Mouse (Mus musculus): ENCODE data around the gene Adamtsl4. TPM values are rescaled to one million over a fixed set of nuclear protein-coding genes. Genes with fewer than 3 reads are reported as not detected.
A peak's percentile ranks its signal among the peaks of the same experiment; 100 is the strongest.
"Not testable (repeated sequence)": the region's sequence is repeated elsewhere in the genome, so short reads cannot be mapped to it uniquely, and the experiment has no call there.

Gene Adamtsl4
- polyA plus RNA-seq, 1 experiment from 2014 or later, result 1.5 TPM

DNA sequence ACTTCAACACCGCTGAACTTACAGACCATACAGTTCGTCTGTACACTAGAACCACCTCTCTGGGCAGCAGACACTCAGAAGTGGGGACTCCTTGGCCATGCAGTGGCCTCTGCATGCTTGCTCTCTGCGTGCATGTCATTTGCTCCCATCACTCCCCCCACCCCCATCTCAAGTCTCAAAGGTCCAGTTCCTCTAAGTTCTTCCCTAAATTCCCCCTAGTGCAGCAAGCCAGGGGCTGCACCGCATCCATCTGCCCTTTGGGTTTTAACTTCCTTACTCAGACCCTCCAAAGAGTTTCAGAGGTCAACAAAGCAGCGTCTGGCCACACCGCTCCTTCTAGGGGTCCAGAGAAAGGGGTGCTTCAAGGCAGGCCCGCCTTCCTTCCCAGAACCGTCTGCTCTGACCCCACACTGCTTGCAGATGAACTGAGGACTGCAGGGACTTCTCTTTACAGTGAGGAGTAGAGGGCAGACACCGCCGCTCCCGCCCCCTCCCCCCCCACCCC, 14.0 kb downstream of the Adamtsl4 start:
- peak overlapping the region; percentile 93 for H3K27ac ChIP-seq
- WGBS, result 12% methylated on average over 11 of the region's 11 CpGs
- peak overlapping the region; percentile 38 for H3K9ac ChIP-seq
- H3K9me3 ChIP-seq, result no peaks in the 10 kb centered on the region
- H3K4me2 ChIP-seq (replicated peaks), result peak overlapping the region; percentile 36
- H3K36me3 ChIP-seq, result peaks cover 18% of the 10 kb centered on the region
- ATAC-seq (ENCODE audit: insufficient number of reproducible peaks, insufficient read depth, low FRiP score, low TSS enrichment), result peak; percentile 23; the same call in 1 of the 2 replicates
- H3K4me3 ChIP-seq, result peak overlapping the region; percentile 5; the same call in 1 of the 2 replicates
- peaks cover 52% of the 10 kb centered on the region for H3K4me1 ChIP-seq
- no peaks in the 10 kb centered on the region for H3K27me3 ChIP-seq

DNA sequence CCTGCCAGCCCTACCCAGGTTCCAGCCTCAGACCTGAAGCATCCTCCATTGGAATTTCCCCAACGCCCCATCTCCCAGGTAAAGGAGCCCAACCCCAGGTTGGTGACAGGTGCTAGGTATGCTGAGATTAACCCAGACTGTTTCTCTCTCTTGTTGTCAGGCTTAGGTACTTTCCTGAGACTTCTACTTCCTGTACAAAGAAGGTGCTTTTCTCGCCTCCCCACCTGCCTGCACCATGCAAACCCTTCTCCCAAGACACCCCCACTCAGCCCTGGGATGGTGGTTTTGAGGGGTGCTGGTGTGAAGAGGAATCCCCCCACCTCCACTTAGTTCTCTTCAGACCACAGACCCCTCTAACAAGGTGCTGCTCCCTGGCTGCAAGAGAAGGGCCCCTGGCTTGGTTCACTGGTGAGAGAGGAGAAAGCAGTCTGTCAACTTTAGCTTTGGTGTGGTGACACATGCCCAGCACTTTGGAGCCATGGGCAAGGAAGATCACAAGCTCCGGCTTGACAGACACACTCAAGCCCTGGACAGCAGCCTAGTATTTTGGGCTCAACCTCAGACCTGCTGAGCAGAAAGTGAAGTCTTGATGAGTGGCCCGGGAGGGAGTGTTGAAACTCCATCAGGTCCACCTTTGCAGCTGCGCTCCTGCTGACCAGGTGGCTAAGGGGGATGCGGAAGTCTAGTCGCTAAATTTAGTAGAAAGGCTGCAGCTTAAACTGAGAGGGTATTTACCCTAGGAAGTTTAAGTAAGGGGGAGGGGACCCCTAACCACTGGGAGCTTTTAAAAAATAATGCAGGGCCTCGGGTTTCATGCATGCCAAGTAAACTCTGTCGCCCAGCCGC, 14.6 kb downstream of the Adamtsl4 start:
- Histone ChIP-seq H3K36me3 (peaks cover 18% of the 10 kb centered on the region), H3K4me2 (replicated peaks) (peak overlapping the region; percentile 36), H3K9me3 (no peaks in the 10 kb centered on the region), H3K27me3 (no peaks in the 10 kb centered on the region), H3K4me3 (no peak overlapping the region), H3K4me1 (peaks cover 58% of the 10 kb centered on the region), H3K9ac (peak overlapping the region; percentile 38; the same call in 1 of the 2 replicates), H3K27ac (peak overlapping the region; percentile 93)
- 39% methylated on average over 10 of the region's 10 CpGs for WGBS
- no peak for ATAC-seq (ENCODE audit: insufficient number of reproducible peaks, insufficient read depth, low FRiP score, low TSS enrichment)

DNA sequence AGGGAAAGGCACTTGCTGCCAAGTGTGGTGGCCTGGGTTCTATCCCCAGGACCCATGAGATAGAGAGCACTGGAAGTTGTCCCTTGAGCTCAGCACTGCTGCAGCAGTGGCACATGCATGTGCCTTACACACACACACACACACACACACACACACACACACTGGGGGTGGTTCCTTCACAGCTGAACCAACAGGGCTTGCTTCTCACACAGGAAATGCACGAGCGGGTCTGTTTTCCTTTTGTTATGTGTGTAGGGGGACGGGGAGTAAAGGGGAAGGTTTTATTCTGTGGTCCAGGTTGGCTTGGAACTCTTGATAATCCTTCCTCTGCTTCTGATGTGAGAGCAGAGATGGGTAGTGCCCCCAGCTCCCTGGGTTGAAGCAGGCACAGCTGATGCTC, 15.3 kb downstream of the Adamtsl4 start:
- no peaks in the 10 kb centered on the region for H3K9me3 ChIP-seq
- H3K27ac ChIP-seq, result peak overlapping the region; percentile 93
- H3K4me2 ChIP-seq (replicated peaks), result no peak overlapping the region
- no peaks in the 10 kb centered on the region for H3K27me3 ChIP-seq
- peaks cover 65% of the 10 kb centered on the region for H3K4me1 ChIP-seq
- WGBS, result 32% methylated on average over 3 of the region's 3 CpGs
- no peak overlapping the region for H3K4me3 ChIP-seq
- no peak overlapping the region for H3K9ac ChIP-seq
- ATAC-seq (ENCODE audit: insufficient number of reproducible peaks, insufficient read depth, low FRiP score, low TSS enrichment), result no peak
- peaks cover 18% of the 10 kb centered on the region for H3K36me3 ChIP-seq

DNA sequence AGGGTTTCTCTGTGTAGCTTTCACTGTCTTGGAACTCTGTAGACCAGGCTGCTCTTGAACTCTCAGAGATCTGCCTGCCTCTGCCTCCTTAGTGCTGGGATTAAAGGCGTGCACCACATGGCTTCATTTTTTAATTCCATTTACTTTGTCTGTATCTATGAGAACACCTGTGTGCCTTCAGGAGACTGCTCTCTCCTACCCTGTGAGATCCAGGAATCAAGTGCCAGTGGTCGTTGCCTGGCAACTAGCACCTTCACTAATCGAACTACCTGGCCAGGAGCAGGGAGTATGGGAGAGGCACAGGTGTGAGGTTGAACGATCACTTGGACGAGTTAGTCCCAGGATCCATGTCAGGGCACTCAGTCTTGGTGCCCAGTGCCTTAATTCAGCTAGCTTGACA, 16.5 kb downstream of the Adamtsl4 start:
- no peak overlapping the region for H3K4me2 ChIP-seq (replicated peaks)
- no peak overlapping the region for H3K27ac ChIP-seq
- ATAC-seq (ENCODE audit: insufficient number of reproducible peaks, insufficient read depth, low FRiP score, low TSS enrichment), result no peak
- no peak overlapping the region for H3K9ac ChIP-seq
- H3K4me3 ChIP-seq, result no peak overlapping the region
- H3K27me3 ChIP-seq, result no peaks in the 10 kb centered on the region
- no peaks in the 10 kb centered on the region for H3K9me3 ChIP-seq
- WGBS, result 92% methylated on average over 5 of the region's 5 CpGs
- peaks cover 66% of the 10 kb centered on the region for H3K4me1 ChIP-seq
- peaks cover 13% of the 10 kb centered on the region for H3K36me3 ChIP-seq

DNA sequence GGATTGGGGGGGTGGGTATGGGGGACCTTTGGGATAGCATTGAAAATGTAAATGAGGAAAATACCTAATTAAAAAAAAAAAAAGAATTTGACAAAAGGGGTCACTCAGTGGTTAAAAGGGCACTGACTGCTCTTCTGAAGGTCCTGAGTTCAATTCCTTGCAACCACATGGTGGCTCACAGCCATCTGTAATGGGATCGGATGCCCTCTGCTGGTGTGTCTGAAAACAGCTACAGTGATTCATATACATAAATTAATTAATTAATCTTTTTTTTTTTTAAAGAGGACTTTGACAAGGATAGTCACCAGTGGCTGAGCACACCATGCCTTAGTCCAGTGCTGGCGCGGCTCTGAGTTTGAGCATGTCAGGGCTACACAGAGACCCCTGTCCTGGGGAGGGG, 17.3 kb downstream of the Adamtsl4 start:
- Histone ChIP-seq H3K4me1 (peaks cover 62% of the 10 kb centered on the region), H3K36me3 (peaks cover 14% of the 10 kb centered on the region)
- not testable (repeated sequence) for H3K9ac ChIP-seq; H3K9me3 ChIP-seq; H3K27ac ChIP-seq; H3K27me3 ChIP-seq; ATAC-seq (ENCODE audit: insufficient number of reproducible peaks, insufficient read depth, low FRiP score, low TSS enrichment); H3K4me2 ChIP-seq (replicated peaks); H3K4me3 ChIP-seq
- over 99% methylated on average over 3 of the region's 3 CpGs for WGBS

DNA sequence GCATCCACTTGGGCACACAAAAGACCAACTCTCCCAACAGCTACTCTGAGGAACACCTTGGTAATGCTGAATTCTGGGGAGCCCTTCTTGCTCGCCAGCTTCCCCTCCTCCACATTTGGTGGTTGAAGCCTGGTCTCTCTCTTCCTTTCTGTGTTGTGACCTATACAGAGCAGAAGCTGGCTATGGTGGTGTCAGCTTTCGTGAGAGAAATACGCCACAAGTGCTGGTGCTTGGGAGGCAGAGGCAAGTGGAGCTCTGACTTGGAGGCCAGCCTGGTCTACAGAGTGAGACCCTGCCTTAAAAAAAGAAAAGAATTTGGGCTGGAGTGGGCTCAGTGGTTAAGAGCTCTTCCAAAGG, 18.4 kb downstream of the Adamtsl4 start:
- WGBS, result 90% methylated on average over 3 of the region's 3 CpGs
- no peak overlapping the region for H3K9ac ChIP-seq
- no peak overlapping the region for H3K4me2 ChIP-seq (replicated peaks)
- no peak for ATAC-seq (ENCODE audit: insufficient number of reproducible peaks, insufficient read depth, low FRiP score, low TSS enrichment)
- peaks cover 24% of the 10 kb centered on the region for H3K36me3 ChIP-seq
- no peaks in the 10 kb centered on the region for H3K9me3 ChIP-seq
- H3K27ac ChIP-seq, result no peak overlapping the region
- H3K4me1 ChIP-seq, result peaks cover 56% of the 10 kb centered on the region
- no peak overlapping the region for H3K4me3 ChIP-seq
- no peaks in the 10 kb centered on the region for H3K27me3 ChIP-seq

GRCm38 (mm10) chr3:95668589-95669308, 19.0 kb downstream of the Adamtsl4 start:
- Histone ChIP-seq H3K36me3 (peaks cover 30% of the 10 kb centered on the region), H3K4me3 (no peak overlapping the region), H3K4me2 (replicated peaks) (no peak overlapping the region), H3K9me3 (no peaks in the 10 kb centered on the region), H3K4me1 (peaks cover 51% of the 10 kb centered on the region), H3K9ac (no peak overlapping the region), H3K27me3 (no peaks in the 10 kb centered on the region), H3K27ac (peak overlapping the region; percentile 86)
- no peak for ATAC-seq (ENCODE audit: insufficient number of reproducible peaks, insufficient read depth, low FRiP score, low TSS enrichment)
- WGBS, result 74% methylated on average over 7 of the region's 7 CpGs

DNA sequence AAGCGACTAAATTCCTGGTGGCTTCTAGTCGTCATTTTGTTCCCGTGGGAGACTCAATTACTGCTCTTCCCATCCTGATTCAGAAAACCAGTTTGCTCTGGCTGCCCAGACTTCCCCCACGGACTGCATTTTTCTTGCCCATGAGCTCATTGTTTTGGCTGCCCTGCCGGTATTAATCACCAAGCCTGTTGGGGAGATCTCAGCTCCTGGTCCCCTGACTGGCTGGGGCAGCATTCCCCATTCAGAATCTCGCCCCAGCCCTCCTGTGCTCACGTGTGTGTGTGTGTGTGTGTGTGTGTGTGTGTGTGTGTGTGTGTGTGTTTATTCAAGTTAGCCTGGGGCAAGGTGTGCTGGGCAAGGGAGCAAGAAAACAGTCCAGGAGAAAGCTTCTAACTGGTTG, 19.7 kb downstream of the Adamtsl4 start:
- H3K9ac ChIP-seq, result no peak overlapping the region; the same call in 1 of the 2 replicates
- H3K4me2 ChIP-seq (replicated peaks), result peak overlapping the region; percentile 11; the same call in 1 of the 2 replicates
- WGBS, result 21% methylated on average over 7 of the region's 7 CpGs
- peaks cover 47% of the 10 kb centered on the region for H3K4me1 ChIP-seq
- no peak overlapping the region for H3K4me3 ChIP-seq
- H3K9me3 ChIP-seq, result no peaks in the 10 kb centered on the region
- H3K36me3 ChIP-seq, result peaks cover 37% of the 10 kb centered on the region
- 0 out of 2 replicates have a peak, but pooled peaks have one; percentile 19 for ATAC-seq (ENCODE audit: insufficient number of reproducible peaks, insufficient read depth, low FRiP score, low TSS enrichment)
- peak overlapping the region; percentile 86 for H3K27ac ChIP-seq
- H3K27me3 ChIP-seq, result no peaks in the 10 kb centered on the region

GRCm38 (mm10) chr3:95667521-95667920, 20.2 kb downstream of the Adamtsl4 start:
- Histone ChIP-seq H3K9me3 (no peaks in the 10 kb centered on the region), H3K4me1 (peaks cover 47% of the 10 kb centered on the region), H3K27ac (peak overlapping the region; percentile 86), H3K27me3 (no peaks in the 10 kb centered on the region), H3K4me3 (no peak overlapping the region), H3K36me3 (peaks cover 42% of the 10 kb centered on the region), H3K9ac (no peak overlapping the region), H3K4me2 (replicated peaks) (peak overlapping the region; percentile 11; the same call in 1 of the 2 replicates)
- WGBS, result 53% methylated on average over 4 of the region's 4 CpGs
- no peak for ATAC-seq (ENCODE audit: insufficient number of reproducible peaks, insufficient read depth, low FRiP score, low TSS enrichment)

DNA sequence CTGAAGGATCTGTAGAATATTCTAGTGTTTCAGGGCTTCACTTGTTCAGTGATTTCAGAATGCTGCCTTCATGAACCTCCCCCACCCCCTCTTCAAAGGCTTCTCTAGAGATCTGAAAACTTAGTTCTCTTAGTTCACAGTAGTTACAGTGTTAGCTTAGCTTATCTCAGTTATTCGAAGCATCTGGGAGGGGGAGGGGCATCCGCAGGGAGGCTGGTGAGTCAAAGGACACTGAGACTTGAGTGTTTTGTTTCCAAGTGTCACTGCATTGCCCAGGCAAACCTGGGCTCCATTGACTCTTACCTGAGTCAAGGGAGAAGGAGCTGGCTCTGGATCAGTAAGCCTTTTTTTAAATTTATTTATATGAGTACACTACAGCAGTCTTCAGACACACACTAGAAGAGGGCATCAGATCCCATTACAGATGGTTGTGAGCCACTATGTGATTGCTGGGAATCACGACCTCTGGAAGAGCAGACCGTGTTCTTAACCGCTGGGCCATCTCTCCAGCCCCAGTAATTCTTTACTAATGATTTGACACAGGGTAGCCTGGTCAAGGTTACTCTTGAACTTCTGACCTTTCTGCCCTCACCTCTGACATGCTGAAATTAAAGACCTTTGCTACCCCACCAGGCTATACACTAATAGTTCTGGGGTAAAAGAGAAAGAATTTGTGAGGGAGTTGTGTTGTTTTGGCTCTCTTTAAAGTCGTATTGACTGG, 21.4 kb downstream of the Adamtsl4 start:
- H3K27me3 ChIP-seq, result no peaks in the 10 kb centered on the region
- H3K4me2 ChIP-seq (replicated peaks), result no peak overlapping the region
- no peak overlapping the region for H3K4me3 ChIP-seq
- H3K36me3 ChIP-seq, result peaks cover 46% of the 10 kb centered on the region
- 0 out of 2 replicates have a peak overlapping the region, but pooled peaks have one; percentile 31 for H3K27ac ChIP-seq
- no peak overlapping the region for H3K9ac ChIP-seq
- no peak for ATAC-seq (ENCODE audit: insufficient number of reproducible peaks, insufficient read depth, low FRiP score, low TSS enrichment)
- 27% methylated on average over 6 of the region's 6 CpGs for WGBS
- H3K9me3 ChIP-seq, result no peaks in the 10 kb centered on the region
- peaks cover 47% of the 10 kb centered on the region for H3K4me1 ChIP-seq

DNA sequence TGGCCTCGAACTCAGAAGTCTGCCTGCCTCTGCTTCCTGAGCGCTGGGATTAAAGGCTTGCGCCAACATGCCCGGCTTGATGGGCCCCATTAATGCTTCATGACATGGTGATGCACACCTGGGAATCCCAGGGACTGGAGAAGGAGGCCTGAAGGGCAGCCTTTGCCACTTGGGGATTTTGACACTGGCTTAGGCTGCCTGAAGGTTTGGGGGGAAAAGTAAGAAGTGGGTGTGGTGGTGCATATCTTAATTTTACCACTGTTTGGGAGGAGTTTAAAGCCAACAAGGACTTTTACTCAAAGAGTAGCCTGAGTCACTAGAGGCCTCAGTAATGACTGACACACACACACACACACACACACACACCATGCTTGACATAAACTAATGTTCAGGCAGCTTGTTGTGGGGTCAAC, 22.8 kb downstream of the Adamtsl4 start:
- H3K27ac ChIP-seq, result no peak overlapping the region; the same call in 1 of the 2 replicates
- WGBS, result 88% methylated on average over 4 of the region's 4 CpGs
- no peaks in the 10 kb centered on the region for H3K9me3 ChIP-seq
- H3K27me3 ChIP-seq, result no peaks in the 10 kb centered on the region
- H3K9ac ChIP-seq, result no peak overlapping the region
- H3K4me3 ChIP-seq, result no peak overlapping the region
- peaks cover 48% of the 10 kb centered on the region for H3K36me3 ChIP-seq
- H3K4me2 ChIP-seq (replicated peaks), result no peak overlapping the region
- no peak for ATAC-seq (ENCODE audit: insufficient number of reproducible peaks, insufficient read depth, low FRiP score, low TSS enrichment)
- peaks cover 57% of the 10 kb centered on the region for H3K4me1 ChIP-seq
